Mouse (Mus musculus): ENCODE data around the gene Enox1. TPM values are rescaled to one million over a fixed set of nuclear protein-coding genes. Genes with fewer than 3 reads are reported as not detected.

Gene Enox1
- polyA plus RNA-seq, 1 experiment: 3.1 TPM

DNA sequence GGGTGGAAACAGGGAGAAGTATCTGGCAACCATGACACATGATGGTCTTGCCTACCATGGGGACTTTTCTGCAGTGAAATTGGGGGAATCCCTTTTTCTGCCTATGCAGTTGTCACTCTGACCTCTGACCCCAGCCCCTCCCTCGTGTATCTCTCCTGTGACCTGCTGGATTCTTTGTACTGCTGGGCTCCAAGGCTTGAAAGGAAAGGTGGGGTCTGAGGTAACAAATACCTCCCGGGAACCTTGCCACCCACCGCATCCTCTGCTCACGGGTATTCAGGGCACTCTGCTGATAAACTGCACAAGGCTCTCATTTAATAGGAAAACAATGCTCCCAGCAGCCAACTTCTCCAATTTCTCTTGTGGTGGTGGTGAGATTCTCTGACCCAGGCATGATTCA, 361.5 kb downstream of the Enox1 start:
- Histone ChIP-seq H3K9ac (ENCODE audit: low read depth, poor library complexity, severe bottlenecking) (peak overlapping the region; percentile 31; the same call in 1 of the 2 replicates), H3K4me3 (ENCODE audit: low read depth, low read length) (no peak overlapping the region), H3K27ac (ENCODE audit: insufficient read depth, low read length) (peak overlapping the region; percentile 91), H3K36me3 (ENCODE audit: control insufficient read depth, insufficient read depth, low read length, poor library complexity, severe bottlenecking) (no peaks in the 10 kb centered on the region), H3K4me1 (ENCODE audit: control insufficient read depth, insufficient read depth, low read length) (peaks cover 4% of the 10 kb centered on the region), H3K27me3 (ENCODE audit: control insufficient read depth, insufficient read depth, low read length, poor library complexity, severe bottlenecking) (no peaks in the 10 kb centered on the region), H3K9me3 (replicated peaks; ENCODE audit: control insufficient read depth, insufficient read depth, low read length, poor library complexity, severe bottlenecking) (peaks cover 3% of the 10 kb centered on the region; the same call in 1 of the 2 replicates)
- TF ChIP-seq EP300 (IDR thresholded peaks at IDR 0.05; ENCODE audit: insufficient read depth, low read depth, low read length): peak; percentile 75
- TF ChIP-seq CTCF (IDR thresholded peaks at IDR 0.05; ENCODE audit: low read depth, low read length): no peak
- no peak for TF ChIP-seq POLR2A (IDR thresholded peaks at IDR 0.05; ENCODE audit: insufficient read depth, low read length)

- H3K9ac ChIP-seq (ENCODE audit: low read depth, poor library complexity, severe bottlenecking): no peak overlapping the region
- peaks cover 13% of the 10 kb centered on the region for H3K9me3 ChIP-seq (replicated peaks; ENCODE audit: control insufficient read depth, insufficient read depth, low read length, poor library complexity, severe bottlenecking)
- TF ChIP-seq EP300 (IDR thresholded peaks at IDR 0.05; ENCODE audit: insufficient read depth, low read depth, low read length) (peak; percentile 92), CTCF (IDR thresholded peaks at IDR 0.05; ENCODE audit: low read depth, low read length) (no peak)
- H3K27ac ChIP-seq (ENCODE audit: insufficient read depth, low read length): peak overlapping the region; percentile 99
- H3K36me3 ChIP-seq (ENCODE audit: control insufficient read depth, insufficient read depth, low read length, poor library complexity, severe bottlenecking): peaks cover 7% of the 10 kb centered on the region
- H3K27me3 ChIP-seq (ENCODE audit: control insufficient read depth, insufficient read depth, low read length, poor library complexity, severe bottlenecking): no peaks in the 10 kb centered on the region
- peaks cover 4% of the 10 kb centered on the region for H3K4me1 ChIP-seq (ENCODE audit: control insufficient read depth, insufficient read depth, low read length)
- H3K4me3 ChIP-seq (ENCODE audit: low read depth, low read length): no peak overlapping the region
Observed at GRCm38 (mm10) chr14:77518941-77519695, 362.6 kb downstream of the Enox1 start.

GRCm38 (mm10) chr14:77519701-77520100, 363.1 kb downstream of the Enox1 start:
- Histone ChIP-seq H3K27ac (ENCODE audit: insufficient read depth, low read length) (peak overlapping the region; percentile 99), H3K9me3 (replicated peaks; ENCODE audit: control insufficient read depth, insufficient read depth, low read length, poor library complexity, severe bottlenecking) (peaks cover 16% of the 10 kb centered on the region), H3K27me3 (ENCODE audit: control insufficient read depth, insufficient read depth, low read length, poor library complexity, severe bottlenecking) (no peaks in the 10 kb centered on the region), H3K4me3 (ENCODE audit: low read depth, low read length) (no peak overlapping the region), H3K4me1 (ENCODE audit: control insufficient read depth, insufficient read depth, low read length) (peaks cover 4% of the 10 kb centered on the region), H3K9ac (ENCODE audit: low read depth, poor library complexity, severe bottlenecking) (peak overlapping the region; percentile 66; the same call in 1 of the 2 replicates), H3K36me3 (ENCODE audit: control insufficient read depth, insufficient read depth, low read length, poor library complexity, severe bottlenecking) (peaks cover 10% of the 10 kb centered on the region)
- TF ChIP-seq EP300 (IDR thresholded peaks at IDR 0.05; ENCODE audit: insufficient read depth, low read depth, low read length): no peak
- no peak for TF ChIP-seq POLR2A (IDR thresholded peaks at IDR 0.05; ENCODE audit: insufficient read depth, low read length)
- TF ChIP-seq CTCF (IDR thresholded peaks at IDR 0.05; ENCODE audit: low read depth, low read length): no peak

DNA sequence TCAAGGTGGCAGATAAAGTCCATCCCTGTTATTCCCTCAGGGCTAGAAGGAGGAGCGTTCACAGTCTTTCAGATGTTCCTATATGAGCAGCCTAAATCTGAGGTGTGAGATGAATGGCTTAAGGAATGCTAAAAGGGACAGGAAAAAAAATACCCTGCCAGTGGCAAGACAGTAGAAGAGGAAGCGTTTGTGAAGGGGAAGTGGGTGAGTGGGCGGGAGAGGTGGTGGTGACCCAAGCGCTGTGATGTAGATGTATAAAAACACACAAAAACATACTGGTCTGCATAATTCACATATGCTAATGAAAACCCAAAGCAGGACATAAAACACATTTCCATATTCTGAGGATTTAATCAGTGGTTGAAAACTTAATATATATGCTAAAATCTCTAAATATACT, 367.7 kb downstream of the Enox1 start:
- Histone ChIP-seq H3K27ac (ENCODE audit: insufficient read depth, low read length) (no peak overlapping the region), H3K36me3 (ENCODE audit: control insufficient read depth, insufficient read depth, low read length, poor library complexity, severe bottlenecking) (peaks cover 15% of the 10 kb centered on the region), H3K4me3 (ENCODE audit: low read depth, low read length) (no peak overlapping the region), H3K9me3 (replicated peaks; ENCODE audit: control insufficient read depth, insufficient read depth, low read length, poor library complexity, severe bottlenecking) (peaks cover 25% of the 10 kb centered on the region), H3K9ac (ENCODE audit: low read depth, poor library complexity, severe bottlenecking) (no peak overlapping the region), H3K27me3 (ENCODE audit: control insufficient read depth, insufficient read depth, low read length, poor library complexity, severe bottlenecking) (no peaks in the 10 kb centered on the region), H3K4me1 (ENCODE audit: control insufficient read depth, insufficient read depth, low read length) (peaks cover 2% of the 10 kb centered on the region)
- no peak for TF ChIP-seq CTCF (IDR thresholded peaks at IDR 0.05; ENCODE audit: low read depth, low read length)

DNA sequence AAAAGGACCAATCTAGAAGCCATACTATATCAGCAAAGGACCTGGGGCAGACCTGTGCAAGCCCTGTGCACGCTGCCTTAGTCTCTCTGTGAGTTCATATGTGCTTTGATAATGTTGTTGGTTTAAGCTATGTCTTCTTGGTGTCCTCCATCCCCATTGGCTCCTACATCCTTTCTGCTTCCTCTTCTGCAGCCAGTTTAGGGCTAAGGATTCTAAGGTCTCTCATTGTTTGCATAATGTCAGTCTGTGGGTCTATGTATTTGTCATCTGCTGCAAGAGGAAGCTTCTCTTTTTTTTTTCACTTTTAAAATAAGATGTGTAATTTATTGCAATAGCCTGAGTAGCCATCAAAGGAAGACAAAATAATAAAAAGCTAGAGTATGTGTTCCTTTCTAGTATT, 369.7 kb downstream of the Enox1 start:
- no peaks in the 10 kb centered on the region for H3K27me3 ChIP-seq (ENCODE audit: control insufficient read depth, insufficient read depth, low read length, poor library complexity, severe bottlenecking)
- no peak overlapping the region for H3K9ac ChIP-seq (ENCODE audit: low read depth, poor library complexity, severe bottlenecking)
- H3K4me3 ChIP-seq (ENCODE audit: low read depth, low read length): no peak overlapping the region
- no peak overlapping the region for H3K27ac ChIP-seq (ENCODE audit: insufficient read depth, low read length)
- H3K9me3 ChIP-seq (replicated peaks; ENCODE audit: control insufficient read depth, insufficient read depth, low read length, poor library complexity, severe bottlenecking): peaks cover 25% of the 10 kb centered on the region
- H3K4me1 ChIP-seq (ENCODE audit: control insufficient read depth, insufficient read depth, low read length): no peaks in the 10 kb centered on the region
- peaks cover 18% of the 10 kb centered on the region for H3K36me3 ChIP-seq (ENCODE audit: control insufficient read depth, insufficient read depth, low read length, poor library complexity, severe bottlenecking)
- TF ChIP-seq EP300 (IDR thresholded peaks at IDR 0.05; ENCODE audit: insufficient read depth, low read depth, low read length) (no peak), CTCF (IDR thresholded peaks at IDR 0.05; ENCODE audit: low read depth, low read length) (no peak), POLR2A (IDR thresholded peaks at IDR 0.05; ENCODE audit: insufficient read depth, low read length) (no peak)

DNA sequence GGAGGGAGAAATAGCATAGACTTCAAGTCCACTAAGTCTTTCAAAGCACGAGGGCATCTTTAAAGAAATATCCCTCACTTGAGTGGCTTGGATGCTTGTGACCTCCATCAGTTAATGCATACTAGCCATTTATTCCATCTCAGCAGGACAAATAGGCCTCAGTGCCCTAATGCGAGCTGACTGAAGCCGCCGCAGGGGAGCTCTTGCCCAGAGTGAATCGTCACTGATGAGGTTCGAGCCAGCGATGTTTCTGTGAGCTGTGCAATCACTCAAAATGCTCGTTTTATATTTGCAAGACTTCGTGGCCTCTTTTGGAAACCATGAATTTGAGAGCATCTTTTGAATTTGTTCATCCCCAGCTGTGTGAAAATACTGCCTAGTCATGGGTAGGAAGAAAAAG, 372.6 kb downstream of the Enox1 start:
- Histone ChIP-seq H3K27me3 (ENCODE audit: control insufficient read depth, insufficient read depth, low read length, poor library complexity, severe bottlenecking) (no peaks in the 10 kb centered on the region), H3K4me3 (ENCODE audit: low read depth, low read length) (no peak overlapping the region), H3K9ac (ENCODE audit: low read depth, poor library complexity, severe bottlenecking) (no peak overlapping the region), H3K27ac (ENCODE audit: insufficient read depth, low read length) (no peak overlapping the region), H3K4me1 (ENCODE audit: control insufficient read depth, insufficient read depth, low read length) (no peaks in the 10 kb centered on the region), H3K36me3 (ENCODE audit: control insufficient read depth, insufficient read depth, low read length, poor library complexity, severe bottlenecking) (peaks cover 10% of the 10 kb centered on the region), H3K9me3 (replicated peaks; ENCODE audit: control insufficient read depth, insufficient read depth, low read length, poor library complexity, severe bottlenecking) (peaks cover 11% of the 10 kb centered on the region)
- TF ChIP-seq CTCF (IDR thresholded peaks at IDR 0.05; ENCODE audit: low read depth, low read length) (no peak), EP300 (IDR thresholded peaks at IDR 0.05; ENCODE audit: insufficient read depth, low read depth, low read length) (no peak), POLR2A (IDR thresholded peaks at IDR 0.05; ENCODE audit: insufficient read depth, low read length) (no peak)

Data from ES-Bruce4 (cell line).